8 mouse cellular contexts compared by ENCODE assay signal in genomic region chr6:82881485-82882096, GRCm38 (mm10). TPM values are rescaled to one million over a fixed set of nuclear protein-coding genes. Genes with fewer than 3 reads are reported as not detected.
A peak's percentile ranks its signal among the peaks of the same experiment; 100 is the strongest.
DNase-seq lines count a peak whose midpoint lies in the region; ATAC-seq and TF ChIP-seq lines count a peak whose summit lies in the region.
"Had no signal": no experiment of that assay in that cellular context is flagged by ENCODE, and none has a peak within 500 bp of the region (broad histone marks: within the 10 kb centered on the region; RNA-seq: fewer than 3 reads in every experiment).

No protein-coding gene starts in this region.

- H3K36me3 ChIP-seq in hindbrain, embryonic 16.5 days (ENCODE audit: control insufficient read depth, insufficient read depth, low read length): no peaks in the 10 kb centered on the region
- H3K36me3 ChIP-seq: midbrain, embryonic 12.5 days had no signal

- no peak for TF ChIP-seq POLR2A in brain, embryonic 14.5 days (IDR thresholded peaks at IDR 0.05; ENCODE audit: borderline replicate concordance, extremely low read depth, insufficient read depth, insufficient read length, poor library complexity, severe bottlenecking)

- DNase-seq in R1 (ENCODE audit: low read depth, low spot score): peak; percentile 78
- peak; percentile 46 for DNase-seq in brain, embryonic 14.5 days (ENCODE audit: low read depth)
- DNase-seq in frontal cortex, postnatal 25 days (ENCODE audit: low spot score in 2 of 2): peak; percentile 28 to 34
- DNase-seq in left cerebral cortex, adult 2 months (ENCODE audit: extremely low spot score in 1 of 2, low spot score in 2 of 2): peak; percentile 35 to 56
- peak; percentile 20 to 72 for DNase-seq in spleen, postnatal 4 days (ENCODE audit: low spot score in 2 of 2)

- no peak overlapping the region for H3K9ac ChIP-seq in hindbrain, embryonic 16.5 days (ENCODE audit: low read depth, low read length)
- H3K9ac ChIP-seq: midbrain, embryonic 12.5 days had no signal

- WGBS in hindbrain, embryonic 16.5 days: 50% methylated on average over 21 of the region's 21 CpGs

- H3K4me2 ChIP-seq in hindbrain, embryonic 16.5 days (ENCODE audit: low read length): no peak overlapping the region
- H3K4me2 ChIP-seq: midbrain, embryonic 12.5 days had no signal

- H3K27ac ChIP-seq in hindbrain, embryonic 16.5 days (ENCODE audit: low read depth, low read length): no peak overlapping the region
- H3K27ac ChIP-seq in left cerebral cortex, adult 2 months: no peak overlapping the region
- H3K27ac ChIP-seq: midbrain, embryonic 12.5 days had no signal

- ATAC-seq in hindbrain, embryonic 16.5 days: peak; percentile 50; the same call in 1 of the 2 replicates
- peak; percentile 96 for ATAC-seq in megakaryocyte, adult 5-6 weeks (ENCODE audit: poor library complexity, severe bottlenecking)

- no peaks in the 10 kb centered on the region for H3K4me1 ChIP-seq in hindbrain, embryonic 16.5 days (ENCODE audit: control insufficient read depth, insufficient read depth, low read depth, low read length)
- H3K4me1 ChIP-seq: midbrain, embryonic 12.5 days had no signal

- intact Hi-C loops in left cerebral cortex, adult 2 months (cut with DNase I): loop anchor here (2.0 kb wide), 1 partner anchor 141 kb away; no protein-coding TSS in a partner anchor

- no peaks in the 10 kb centered on the region for H3K27me3 ChIP-seq in hindbrain, embryonic 16.5 days (replicated peaks; ENCODE audit: control insufficient read depth, insufficient read depth, low read length)

- H3K9me3 ChIP-seq in hindbrain, embryonic 16.5 days (ENCODE audit: control insufficient read depth, low read length): no peaks in the 10 kb centered on the region
- H3K9me3 ChIP-seq: midbrain, embryonic 12.5 days had no signal

- H3K4me3 ChIP-seq in hindbrain, embryonic 16.5 days (ENCODE audit: low read length): no peak overlapping the region
- H3K4me3 ChIP-seq in left cerebral cortex, adult 2 months: no peak overlapping the region
- H3K4me3 ChIP-seq: midbrain, embryonic 12.5 days had no signal

- peak; percentile 57; the same call in 1 of the 2 replicates for TF ChIP-seq CTCF in brain, embryonic 14.5 days (IDR thresholded peaks at IDR 0.05; ENCODE audit: borderline replicate concordance, extremely low read depth, insufficient read depth, insufficient read length)
- TF ChIP-seq CTCF in left cerebral cortex, adult 2 months (IDR thresholded peaks at IDR 0.05): peak; percentile 56

RNA-seq across cellular contexts. Expression of gene Sema4f, which starts 58.0 kb away (rescaled TPM):
- polyA plus RNA-seq in brain, embryonic 14.5 days (2012; rRNA removed): 21.3 and 23.9 TPM in 2 replicates
- polyA plus RNA-seq in hindbrain, embryonic 16.5 days (2015; fragmentation: Nextera tagmentation; extraction: Ambion mirVana): 21.9 and 24.8 TPM in 2 replicates
- total RNA-seq in left cerebral cortex, adult 2 months (2021): 10 to 100 TPM; 39.4 to 40.7 TPM
- total RNA-seq in megakaryocyte, adult 5-6 weeks (2015): 1.4 and 2.5 TPM in 2 replicates
- 0.29 and 1.6 TPM in 2 replicates for total RNA-seq in megakaryocyte, adult 5-6 weeks (2017)

Comparison
In these comparisons a context has a peak if more than half of its experiments do, and no peak if none do; other contexts are left out.
1. RNA of gene Sema4f, which starts 58.0 kb away (total RNA-seq): 39.4 to 40.7 TPM in left cerebral cortex, adult 2 months; 0.29 to 2.5 TPM in megakaryocyte, adult 5-6 weeks; every median in the first group is over 10 times any median in the second.
2. Peak in every context shown above with its lines, with median percentiles within 50 percentile points of each other: DNase-seq.